Mouse (Mus musculus) testis, adult 2 months (tissue): ENCODE data around the gene Atp5j2.

ENCODE experiments used
- CTCF ChIP-seq: fragments of 200-500 bp; IDR thresholded peaks from 2 replicates; pipeline ENCODE4 v1.5.1; 2012; ENCODE audit warnings: low read depth, mild to moderate bottlenecking, inconsistent platforms, low read length, moderate library complexity; ENCODE audit not compliant: control insufficient read depth, insufficient read depth, insufficient replicate concordance
- POLR2A ChIP-seq: fragments of 200-500 bp; IDR thresholded peaks from 2 replicates; pipeline ENCODE4 v1.6.1; 2012; ENCODE audit warnings: low read depth, mild to moderate bottlenecking, inconsistent platforms, low read length, moderate library complexity; ENCODE audit not compliant: control insufficient read depth

DNA sequence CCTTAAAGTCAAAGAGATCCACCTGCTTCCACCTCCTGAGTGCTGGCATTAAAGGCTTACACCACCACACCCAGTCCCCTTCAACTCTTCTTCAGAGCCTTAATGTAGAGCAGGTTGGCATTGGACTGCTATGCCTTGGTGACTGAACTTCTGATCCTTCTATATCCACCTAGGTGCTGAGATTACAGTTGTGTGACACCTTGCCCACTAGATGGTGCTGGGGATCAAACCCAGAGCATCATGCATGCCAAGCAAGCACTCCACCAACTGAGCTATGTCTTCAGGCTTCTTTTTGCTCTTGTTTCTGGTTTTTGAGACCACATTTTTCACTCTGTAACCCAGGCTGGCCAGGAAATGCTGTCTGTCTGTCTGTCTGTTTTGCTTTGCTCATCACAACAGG, 42.8 kb upstream of the Atp5j2 start:
- no peak for TF ChIP-seq POLR2A
- no peak for TF ChIP-seq CTCF
